Comparison of ENCODE assay signal across 8 mouse cellular contexts in genomic region chr4:125990143-125990542, GRCm38 (mm10). TPM values are rescaled to one million over a fixed set of nuclear protein-coding genes. Genes with fewer than 3 reads are reported as not detected.
DNase-seq lines count a peak whose midpoint lies in the region; TF ChIP-seq lines count a peak whose summit lies in the region.

No protein-coding gene starts in this region.

- no peak overlapping the region for H3K4me3 ChIP-seq in E14TG2a.4 (replicated peaks; ENCODE audit: low read length)

- H3K27me3 ChIP-seq in E14TG2a.4 (ENCODE audit: insufficient read depth, low read length), result no peaks in the 10 kb centered on the region

- H3K9me3 ChIP-seq in E14TG2a.4 (ENCODE audit: low read length), result no peaks in the 10 kb centered on the region

- intact Hi-C loops in gastrocnemius, postnatal 36 days (cut with DNase I), result no loop called here

- H3K4me1 ChIP-seq in E14TG2a.4 (replicated peaks; ENCODE audit: low read depth, low read length), result peaks cover 64% of the 10 kb centered on the region

- DNase-seq in adrenal gland, adult 18-20 months (ENCODE audit: low spot score in 2 of 2), result peak; percentile 65 to 72
- DNase-seq in embryo, embryonic 10.5 days (ENCODE audit: low spot score), result peak; percentile 87
- peak; percentile 12 to 32 for DNase-seq in gastrocnemius, postnatal 36 days
- peak; percentile 54 for DNase-seq in layer of hippocampus, adult 9-11 months
- DNase-seq in lung, postnatal 4 days, result peak; percentile 60 to 71
- peak; percentile 70 to 74 for DNase-seq in right cerebral cortex, adult 2 months (ENCODE audit: low spot score in 2 of 2)
- peak; percentile 35 to 73 for DNase-seq in urinary bladder, postnatal 4 days (ENCODE audit: low spot score in 2 of 2)

- no peaks in the 10 kb centered on the region for H3K36me3 ChIP-seq in E14TG2a.4 (ENCODE audit: insufficient read depth, low read length)

- TF ChIP-seq CTCF in E14TG2a.4 (conservative IDR thresholded peaks at IDR 0.05; ENCODE audit: low read length), result peak; percentile 71

RNA-seq across cellular contexts. Expression of gene Csf3r, which starts 34.2 kb away (rescaled TPM):
- 1 to 10 TPM; 2.3 to 3.0 TPM for total RNA-seq in adrenal gland, adult 18-20 months (2021)
- total RNA-seq in gastrocnemius, postnatal 36 days (2021), result under 1 TPM; 0.30 to 0.41 TPM

RNA-seq across cellular contexts. Expression of gene Mrps15, which starts 56.6 kb away (rescaled TPM):
- total RNA-seq in adrenal gland, adult 18-20 months (2021), result 10 to 100 TPM; 85.5 to 99.2 TPM
- 10 to 100 TPM; 69.8 to 74.3 TPM for total RNA-seq in gastrocnemius, postnatal 36 days (2021)

Comparison
In these comparisons a context has a peak if more than half of its experiments do, and no peak if none do; other contexts are left out.
1. DNase-seq: peak in every context shown above with its lines; median percentile 87 in embryo, embryonic 10.5 days; 72 in right cerebral cortex, adult 2 months; 68 in adrenal gland, adult 18-20 months; 66 in lung, postnatal 4 days; 54 in layer of hippocampus, adult 9-11 months; 54 in urinary bladder, postnatal 4 days; 22 in gastrocnemius, postnatal 36 days.